Mouse (Mus musculus): ENCODE data around the gene BC048562. TPM values are rescaled to one million over a fixed set of nuclear protein-coding genes. Genes with fewer than 3 reads are reported as not detected.

The BC048562 gene
- polyA plus RNA-seq (2015; fragmentation: Illumina TruSeq; extraction: RNeasy Lipid Tissue Mini Kit (QIAGEN cat#74804); ENCODE audit: insufficient read depth, low replicate concordance), result not detected

DNA sequence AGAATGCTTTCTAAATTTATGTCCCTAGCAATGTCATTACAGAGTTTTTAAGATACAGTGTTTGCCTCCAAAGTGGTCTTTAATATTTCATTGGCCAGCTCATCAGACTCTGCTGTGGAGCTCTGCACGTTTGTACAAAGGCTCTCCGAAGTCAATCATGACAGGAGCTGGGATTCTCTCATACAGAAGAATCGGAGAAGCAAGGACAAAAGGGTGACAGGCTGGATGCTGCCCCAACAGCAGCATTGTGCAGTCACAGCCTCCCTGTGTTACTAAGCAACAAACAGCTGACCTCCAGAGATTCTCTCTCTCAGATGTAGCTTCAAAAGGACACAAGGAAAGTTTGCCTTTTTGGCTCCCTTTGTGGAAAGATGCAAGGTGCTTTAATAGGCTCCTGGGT is at the start of gene BC048562:
Gene BC048562 (plus strand): TSS at position 301 of the 400 bp plus-strand sequence.

GRCm38 (mm10) chr9:108392676-108393075 is 43.6 kb upstream of the BC048562 start, which contains the start of gene 1700102P08Rik:
TSS of gene 1700102P08Rik (plus strand) at chr9:108392805.

DNA sequence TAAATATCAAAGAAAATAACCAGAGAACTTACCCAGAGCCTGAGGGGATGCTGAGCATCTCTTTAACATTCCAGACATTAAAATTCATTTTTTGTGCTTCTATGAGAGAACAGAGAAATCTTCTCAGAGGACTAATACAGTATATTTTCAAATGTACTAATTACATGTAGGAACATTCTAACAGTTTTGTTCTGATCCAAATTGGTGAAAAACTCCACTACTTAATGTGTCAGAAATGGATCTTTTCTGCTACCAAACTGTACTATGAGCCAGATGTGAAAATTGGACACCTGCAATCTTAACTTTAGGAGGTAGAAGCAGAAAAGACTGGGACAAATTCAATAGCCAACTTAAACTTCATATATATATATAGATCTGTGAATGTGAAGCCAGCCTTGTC is 7.9 kb upstream of the BC048562 start, which contains the start of gene Ccdc36:
Gene Ccdc36 (minus strand): TSS at position 101 of the 400 bp plus-strand sequence.

GRCm38 (mm10) chr9:108460319-108461178 is 24.3 kb downstream of the BC048562 start, which contains the start of gene Ccdc71:
TSS of gene Ccdc71 (plus strand) at chr9:108460527.

DNA sequence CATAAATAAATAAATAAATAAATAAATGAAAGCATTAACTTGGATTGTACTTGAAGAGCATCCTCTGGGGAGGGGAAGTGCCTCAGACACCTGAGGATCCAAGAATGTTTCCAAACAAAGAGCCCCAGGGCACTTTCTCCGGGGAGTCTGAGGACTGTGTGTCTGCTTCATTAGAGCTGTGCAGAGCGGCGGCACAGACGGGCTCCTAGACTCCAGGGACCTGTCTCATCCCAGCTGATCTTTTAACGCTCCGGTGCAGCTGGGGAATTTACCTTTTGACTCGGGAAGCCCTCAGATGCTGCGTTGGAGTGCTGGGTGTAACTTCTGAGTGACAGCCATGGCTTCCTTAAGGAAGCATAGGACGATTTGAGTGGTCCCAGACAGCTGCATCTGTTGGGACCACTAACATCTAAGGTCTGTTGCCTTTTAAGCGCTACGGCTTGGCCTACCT is 24.9 kb downstream of the BC048562 start, which contains the start of gene Klhdc8b:
Gene Klhdc8b (minus strand): TSS at position 401 of the 451 bp plus-strand sequence.

DNA sequence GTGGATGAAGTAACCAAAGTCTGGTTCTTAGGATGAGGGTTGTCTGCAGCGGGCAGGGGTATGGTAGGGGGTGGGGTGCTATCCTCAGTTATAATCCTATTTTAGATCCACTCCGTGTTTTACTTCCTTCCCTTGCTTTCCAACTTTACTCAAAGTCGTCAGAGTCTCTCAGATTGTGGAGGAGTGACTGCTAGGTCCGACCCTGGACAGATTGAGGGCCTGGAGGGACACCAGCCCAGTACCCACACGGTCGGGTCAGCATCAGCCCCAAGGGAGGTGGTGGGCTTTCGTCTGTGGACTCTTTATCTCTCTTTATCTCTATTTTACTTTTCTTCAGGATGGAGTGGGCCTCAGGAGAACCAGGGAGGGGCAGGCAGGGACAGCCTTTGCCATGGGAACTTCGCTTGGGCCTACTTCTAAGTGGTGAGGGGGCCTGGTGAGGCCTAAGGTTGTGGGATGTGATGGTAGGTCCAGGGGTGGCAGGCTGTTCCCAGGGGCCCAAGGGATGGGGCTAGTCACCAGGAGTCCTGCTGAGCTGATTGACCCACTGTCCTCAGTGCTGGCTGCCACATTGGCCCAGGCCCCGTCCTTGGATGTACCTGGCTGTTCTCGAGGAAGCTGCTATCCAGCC is 43.6 kb downstream of the BC048562 start, which contains the start of gene Lamb2:
Gene Lamb2 (plus strand): TSS at position 16 of the 631 bp plus-strand sequence.

GRCm38 (mm10) chr9:108490559-108491285 is 54.4 kb downstream of the BC048562 start, which contains the start of gene Usp19:
TSS of gene Usp19 (plus strand) at chr9:108490602.

Other genes with a start within 250 kb of the BC048562 start
- 0.25 TPM for gene Bsn, start 246.1 kb upstream of the BC048562 start, polyA plus RNA-seq (2015; fragmentation: Illumina TruSeq; extraction: RNeasy Lipid Tissue Mini Kit (QIAGEN cat#74804); ENCODE audit: insufficient read depth, low replicate concordance)
- gene Dag1, start 172.5 kb upstream of the BC048562 start, polyA plus RNA-seq (2015; fragmentation: Illumina TruSeq; extraction: RNeasy Lipid Tissue Mini Kit (QIAGEN cat#74804); ENCODE audit: insufficient read depth, low replicate concordance), result 19.5 TPM
- gene Nicn1, start 146.1 kb upstream of the BC048562 start, polyA plus RNA-seq (2015; fragmentation: Illumina TruSeq; extraction: RNeasy Lipid Tissue Mini Kit (QIAGEN cat#74804); ENCODE audit: insufficient read depth, low replicate concordance), result 10.3 TPM
- gene Amt, start 139.6 kb upstream of the BC048562 start, polyA plus RNA-seq (2015; fragmentation: Illumina TruSeq; extraction: RNeasy Lipid Tissue Mini Kit (QIAGEN cat#74804); ENCODE audit: insufficient read depth, low replicate concordance), result 7.1 TPM
- gene Rhoa, start 130.4 kb upstream of the BC048562 start, polyA plus RNA-seq (2015; fragmentation: Illumina TruSeq; extraction: RNeasy Lipid Tissue Mini Kit (QIAGEN cat#74804); ENCODE audit: insufficient read depth, low replicate concordance), result 589 TPM
- gene Tcta, start 130.3 kb upstream of the BC048562 start, polyA plus RNA-seq (2015; fragmentation: Illumina TruSeq; extraction: RNeasy Lipid Tissue Mini Kit (QIAGEN cat#74804); ENCODE audit: insufficient read depth, low replicate concordance), result 28.2 TPM
- gene Gpx1, start 97.6 kb upstream of the BC048562 start, polyA plus RNA-seq (2015; fragmentation: Illumina TruSeq; extraction: RNeasy Lipid Tissue Mini Kit (QIAGEN cat#74804); ENCODE audit: insufficient read depth, low replicate concordance), result 346 TPM
- 112 TPM for gene Usp4, start 88.6 kb upstream of the BC048562 start, polyA plus RNA-seq (2015; fragmentation: Illumina TruSeq; extraction: RNeasy Lipid Tissue Mini Kit (QIAGEN cat#74804); ENCODE audit: insufficient read depth, low replicate concordance)
- gene 1700102P08Rik, start 43.7 kb upstream of the BC048562 start, polyA plus RNA-seq (2015; fragmentation: Illumina TruSeq; extraction: RNeasy Lipid Tissue Mini Kit (QIAGEN cat#74804); ENCODE audit: insufficient read depth, low replicate concordance), result 3.8 TPM
- 0.10 TPM for gene Ccdc36, start 8.0 kb upstream of the BC048562 start, polyA plus RNA-seq (2015; fragmentation: Illumina TruSeq; extraction: RNeasy Lipid Tissue Mini Kit (QIAGEN cat#74804); ENCODE audit: insufficient read depth, low replicate concordance)
- gene Ccdc71, start 24.0 kb downstream of the BC048562 start, polyA plus RNA-seq (2015; fragmentation: Illumina TruSeq; extraction: RNeasy Lipid Tissue Mini Kit (QIAGEN cat#74804); ENCODE audit: insufficient read depth, low replicate concordance), result 13.7 TPM
- gene Klhdc8b, start 25.1 kb downstream of the BC048562 start, polyA plus RNA-seq (2015; fragmentation: Illumina TruSeq; extraction: RNeasy Lipid Tissue Mini Kit (QIAGEN cat#74804); ENCODE audit: insufficient read depth, low replicate concordance), result 8.7 TPM
- 11.6 TPM for gene Lamb2, start 43.3 kb downstream of the BC048562 start, polyA plus RNA-seq (2015; fragmentation: Illumina TruSeq; extraction: RNeasy Lipid Tissue Mini Kit (QIAGEN cat#74804); ENCODE audit: insufficient read depth, low replicate concordance)
- gene Usp19, start 54.1 kb downstream of the BC048562 start, polyA plus RNA-seq (2015; fragmentation: Illumina TruSeq; extraction: RNeasy Lipid Tissue Mini Kit (QIAGEN cat#74804); ENCODE audit: insufficient read depth, low replicate concordance), result 83.1 TPM
- 137 TPM for gene Qars, start 71.2 kb downstream of the BC048562 start, polyA plus RNA-seq (2015; fragmentation: Illumina TruSeq; extraction: RNeasy Lipid Tissue Mini Kit (QIAGEN cat#74804); ENCODE audit: insufficient read depth, low replicate concordance)
- gene Qrich1, start 80.3 kb downstream of the BC048562 start, polyA plus RNA-seq (2015; fragmentation: Illumina TruSeq; extraction: RNeasy Lipid Tissue Mini Kit (QIAGEN cat#74804); ENCODE audit: insufficient read depth, low replicate concordance), result 119 TPM
- gene Impdh2, start 123.8 kb downstream of the BC048562 start, polyA plus RNA-seq (2015; fragmentation: Illumina TruSeq; extraction: RNeasy Lipid Tissue Mini Kit (QIAGEN cat#74804); ENCODE audit: insufficient read depth, low replicate concordance), result 139 TPM
- gene Ndufaf3, start 131.0 kb downstream of the BC048562 start, polyA plus RNA-seq (2015; fragmentation: Illumina TruSeq; extraction: RNeasy Lipid Tissue Mini Kit (QIAGEN cat#74804); ENCODE audit: insufficient read depth, low replicate concordance), result 8.6 TPM
- 58.1 TPM for gene Dalrd3, start 133.4 kb downstream of the BC048562 start, polyA plus RNA-seq (2015; fragmentation: Illumina TruSeq; extraction: RNeasy Lipid Tissue Mini Kit (QIAGEN cat#74804); ENCODE audit: insufficient read depth, low replicate concordance)
- 11.5 TPM for gene Wdr6, start 142.3 kb downstream of the BC048562 start, polyA plus RNA-seq (2015; fragmentation: Illumina TruSeq; extraction: RNeasy Lipid Tissue Mini Kit (QIAGEN cat#74804); ENCODE audit: insufficient read depth, low replicate concordance)
- 0.48 TPM for gene P4htm, start 161.2 kb downstream of the BC048562 start, polyA plus RNA-seq (2015; fragmentation: Illumina TruSeq; extraction: RNeasy Lipid Tissue Mini Kit (QIAGEN cat#74804); ENCODE audit: insufficient read depth, low replicate concordance)
- 75.7 TPM for gene Arih2, start 212.9 kb downstream of the BC048562 start, polyA plus RNA-seq (2015; fragmentation: Illumina TruSeq; extraction: RNeasy Lipid Tissue Mini Kit (QIAGEN cat#74804); ENCODE audit: insufficient read depth, low replicate concordance)
- 30.9 TPM for gene Slc25a20, start 225.6 kb downstream of the BC048562 start, polyA plus RNA-seq (2015; fragmentation: Illumina TruSeq; extraction: RNeasy Lipid Tissue Mini Kit (QIAGEN cat#74804); ENCODE audit: insufficient read depth, low replicate concordance)